Mouse (Mus musculus): ENCODE measurements around the gene Pcbp3. TPM values are rescaled to one million over a fixed set of nuclear protein-coding genes. Genes with fewer than 3 reads are reported as not detected.

Pcbp3 gene
- polyA plus RNA-seq, 1 experiment from 2014 or later: 8.8 TPM

DNA sequence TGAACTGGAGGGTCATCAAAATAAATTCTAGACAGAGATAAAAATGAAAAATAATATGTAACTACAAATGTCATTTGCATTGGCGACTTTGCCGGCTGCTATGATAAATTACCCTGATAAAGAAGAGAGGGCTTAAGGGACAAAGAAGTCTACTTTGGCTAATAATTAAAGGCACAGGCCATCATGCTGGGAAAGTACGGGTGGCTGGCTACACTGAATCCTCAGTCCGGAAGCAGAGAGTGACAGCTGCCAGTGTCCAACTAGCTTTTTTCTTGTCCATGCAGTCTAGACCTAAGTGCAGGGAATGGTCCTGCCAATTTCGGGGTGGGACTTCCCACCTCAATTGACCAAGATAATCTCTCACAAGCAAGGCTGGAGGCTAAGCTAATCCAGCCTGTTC lies 121.1 kb downstream of the Pcbp3 start:
- Histone ChIP-seq H3K4me2 (no peak overlapping the region), H3K4me3 (no peak overlapping the region), H3K9me3 (replicated peaks) (no peaks in the 10 kb centered on the region), H3K4me1 (no peaks in the 10 kb centered on the region), H3K27me3 (replicated peaks) (no peaks in the 10 kb centered on the region), H3K36me3 (no peaks in the 10 kb centered on the region), H3K9ac (no peak overlapping the region), H3K27ac (no peak overlapping the region)
- no peak for ATAC-seq
- WGBS (ENCODE audit: insufficient replicate concordance): 57% methylated on average over 5 of the region's 5 CpGs

DNA sequence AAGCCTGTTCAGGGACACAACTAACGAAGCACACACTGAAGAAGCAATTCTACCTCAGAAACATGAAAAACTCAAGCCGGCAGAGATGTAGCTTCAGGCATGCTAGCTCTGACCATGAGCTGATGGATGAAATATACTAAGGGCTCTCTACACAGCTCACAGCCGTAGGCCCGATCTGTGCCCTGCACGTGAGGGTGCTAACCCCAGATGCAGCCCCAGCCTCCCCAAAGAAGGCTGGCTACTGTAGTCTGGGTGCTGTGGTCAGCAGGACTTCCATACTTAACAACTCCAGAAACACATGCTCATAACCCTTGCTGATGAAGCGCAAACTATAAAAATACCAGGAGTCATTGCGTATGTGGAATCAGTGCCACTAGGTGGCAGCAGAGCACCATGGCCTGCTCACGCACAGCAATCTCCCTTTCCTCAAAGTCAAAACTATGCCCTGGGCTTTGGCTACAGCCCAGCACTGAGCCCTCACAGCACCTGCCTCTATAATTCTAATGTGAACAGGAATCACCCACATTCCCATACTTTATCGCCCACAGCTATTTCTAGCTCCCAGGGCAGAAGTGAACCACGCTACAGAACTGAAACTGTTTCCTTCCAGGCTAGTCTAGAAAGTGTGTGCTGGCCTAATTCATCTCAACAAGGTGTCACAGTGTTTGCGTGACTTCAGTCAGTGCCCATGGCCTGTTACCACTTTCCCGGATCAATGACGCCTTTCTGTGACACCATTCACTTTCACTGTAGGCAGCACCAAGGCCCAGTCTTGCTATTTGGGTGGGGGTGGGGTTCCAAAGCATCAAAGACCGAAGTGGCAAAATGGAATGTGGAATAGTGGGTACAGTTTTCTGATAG lies 126.0 kb downstream of the Pcbp3 start:
- 49% methylated on average over 14 of the region's 14 CpGs for WGBS (ENCODE audit: insufficient replicate concordance)
- Histone ChIP-seq H3K27ac (no peak overlapping the region), H3K4me1 (no peaks in the 10 kb centered on the region), H3K4me3 (no peak overlapping the region), H3K9me3 (replicated peaks) (no peaks in the 10 kb centered on the region), H3K9ac (no peak overlapping the region), H3K4me2 (no peak overlapping the region), H3K36me3 (no peaks in the 10 kb centered on the region), H3K27me3 (replicated peaks) (no peaks in the 10 kb centered on the region)
- ATAC-seq: no peak

DNA sequence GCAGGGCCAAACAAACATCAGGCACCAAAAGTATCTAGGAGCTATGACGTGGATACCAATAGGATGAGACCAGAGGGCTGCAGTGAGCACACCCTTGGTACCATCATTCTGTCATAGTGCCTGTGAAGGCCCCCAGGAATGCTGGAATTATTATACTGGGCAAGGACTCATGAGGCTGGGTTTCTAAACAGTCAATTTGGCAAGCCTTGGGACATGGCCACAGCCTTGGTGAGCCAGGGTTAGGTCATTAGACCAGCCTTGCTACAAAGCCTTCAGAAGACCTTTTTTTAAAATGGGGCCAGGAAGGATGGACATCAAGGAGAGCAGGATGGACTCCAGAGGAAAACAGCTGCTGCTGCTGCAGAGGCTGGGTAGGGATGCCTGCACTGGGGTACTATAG lies 128.8 kb downstream of the Pcbp3 start:
- Histone ChIP-seq H3K9me3 (replicated peaks) (no peaks in the 10 kb centered on the region), H3K36me3 (no peaks in the 10 kb centered on the region), H3K27ac (no peak overlapping the region), H3K9ac (no peak overlapping the region), H3K4me1 (no peaks in the 10 kb centered on the region), H3K4me2 (no peak overlapping the region), H3K27me3 (replicated peaks) (no peaks in the 10 kb centered on the region), H3K4me3 (no peak overlapping the region)
- ATAC-seq: no peak
- 45% methylated on average over 1 of the region's 1 CpGs for WGBS (ENCODE audit: insufficient replicate concordance)

DNA sequence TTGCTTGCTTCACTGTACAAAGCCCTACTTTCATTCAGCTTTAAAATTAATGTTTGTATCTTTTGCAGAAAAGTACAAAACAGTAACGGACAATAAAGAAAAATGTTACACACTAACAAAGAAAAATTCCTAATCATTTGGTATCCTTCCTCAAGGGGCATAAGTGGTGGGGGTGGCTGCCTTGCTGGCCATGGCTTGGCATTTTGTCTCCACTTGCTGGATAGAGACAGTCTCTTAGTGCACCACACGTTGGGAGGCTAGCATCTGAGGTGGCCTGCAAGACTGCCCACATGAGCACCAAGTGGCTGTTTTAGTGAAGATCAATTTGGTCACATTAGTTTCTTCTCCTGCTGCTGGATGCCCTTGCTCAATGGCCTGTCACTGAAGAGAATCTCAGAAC lies 129.8 kb downstream of the Pcbp3 start:
- Histone ChIP-seq H3K9me3 (replicated peaks) (no peaks in the 10 kb centered on the region), H3K4me1 (no peaks in the 10 kb centered on the region), H3K4me3 (no peak overlapping the region), H3K36me3 (no peaks in the 10 kb centered on the region), H3K4me2 (no peak overlapping the region), H3K27me3 (replicated peaks) (no peaks in the 10 kb centered on the region), H3K27ac (no peak overlapping the region), H3K9ac (no peak overlapping the region)
- no peak for ATAC-seq
- 64% methylated on average over 2 of the region's 2 CpGs for WGBS (ENCODE audit: insufficient replicate concordance)

DNA sequence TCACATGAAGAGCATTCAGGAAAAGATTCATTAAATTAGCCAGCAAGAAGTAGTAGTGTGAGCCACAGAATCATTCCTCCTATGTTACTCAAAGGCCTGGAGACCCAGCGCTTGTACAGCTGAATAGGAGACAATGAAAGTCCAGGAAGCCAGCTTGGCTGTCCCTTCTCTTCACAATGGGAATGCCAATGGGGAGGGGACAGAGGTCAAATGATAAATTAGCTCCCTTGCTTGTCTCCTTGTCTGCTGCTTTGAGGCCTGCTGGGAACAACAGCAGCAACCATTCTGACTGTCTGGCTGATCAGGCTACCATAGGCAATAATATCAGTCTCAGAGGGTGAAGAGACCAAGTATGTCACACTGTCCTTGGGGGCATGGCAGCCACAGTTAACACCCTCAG lies 130.5 kb downstream of the Pcbp3 start:
- Histone ChIP-seq H3K4me1 (no peaks in the 10 kb centered on the region), H3K4me3 (no peak overlapping the region), H3K9ac (no peak overlapping the region), H3K27me3 (replicated peaks) (no peaks in the 10 kb centered on the region), H3K36me3 (no peaks in the 10 kb centered on the region), H3K27ac (no peak overlapping the region), H3K9me3 (replicated peaks) (no peaks in the 10 kb centered on the region), H3K4me2 (no peak overlapping the region)
- 61% methylated on average over 1 of the region's 1 CpGs for WGBS (ENCODE audit: insufficient replicate concordance)
- ATAC-seq: no peak

DNA sequence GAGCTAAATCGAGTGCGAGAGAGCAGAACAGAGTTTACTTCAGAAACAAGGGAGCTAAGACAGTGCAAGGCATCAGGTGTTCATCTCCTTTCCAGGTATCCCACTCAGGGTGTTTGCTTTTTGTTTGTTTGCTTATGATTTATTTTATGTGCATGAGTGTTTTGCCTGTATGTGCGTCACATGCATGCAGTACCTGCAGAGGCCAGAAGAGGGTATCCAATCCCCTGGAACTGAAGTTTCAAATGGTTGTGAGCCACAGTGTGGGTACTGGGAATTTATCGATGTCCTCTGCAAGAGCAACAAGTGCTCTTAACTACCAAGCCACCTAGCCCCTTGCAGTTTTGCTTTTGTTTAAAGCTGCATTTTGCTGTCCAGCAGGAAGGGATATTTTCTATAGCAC lies 132.8 kb downstream of the Pcbp3 start:
- no peak for ATAC-seq
- Histone ChIP-seq H3K9me3 (replicated peaks) (no peaks in the 10 kb centered on the region), H3K27me3 (replicated peaks) (no peaks in the 10 kb centered on the region), H3K9ac (no peak overlapping the region), H3K4me1 (no peaks in the 10 kb centered on the region), H3K4me3 (no peak overlapping the region), H3K27ac (no peak overlapping the region), H3K4me2 (no peak overlapping the region), H3K36me3 (no peaks in the 10 kb centered on the region)
- 83% methylated on average over 4 of the region's 4 CpGs for WGBS (ENCODE audit: insufficient replicate concordance)

DNA sequence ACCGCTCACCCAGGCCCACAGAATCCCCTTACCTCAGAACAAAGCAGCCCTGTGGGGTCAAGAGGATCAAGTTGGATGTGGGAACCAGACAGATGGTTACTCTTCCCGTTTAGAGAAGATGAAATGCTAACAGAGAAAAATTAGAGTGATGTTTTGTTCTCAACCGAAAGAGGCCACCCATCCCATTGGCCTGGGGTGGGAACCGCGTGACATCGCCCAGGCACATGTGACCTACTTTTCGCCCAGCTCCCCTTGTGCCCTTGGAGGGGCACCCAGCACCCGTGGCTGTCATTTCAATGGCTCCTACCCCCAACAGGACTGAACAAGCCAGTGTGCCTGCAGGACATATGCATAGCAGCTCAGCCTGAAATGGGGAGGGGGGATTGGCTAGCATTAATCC lies 139.0 kb downstream of the Pcbp3 start:
- Histone ChIP-seq H3K27ac (no peak overlapping the region), H3K9me3 (replicated peaks) (no peaks in the 10 kb centered on the region)

DNA sequence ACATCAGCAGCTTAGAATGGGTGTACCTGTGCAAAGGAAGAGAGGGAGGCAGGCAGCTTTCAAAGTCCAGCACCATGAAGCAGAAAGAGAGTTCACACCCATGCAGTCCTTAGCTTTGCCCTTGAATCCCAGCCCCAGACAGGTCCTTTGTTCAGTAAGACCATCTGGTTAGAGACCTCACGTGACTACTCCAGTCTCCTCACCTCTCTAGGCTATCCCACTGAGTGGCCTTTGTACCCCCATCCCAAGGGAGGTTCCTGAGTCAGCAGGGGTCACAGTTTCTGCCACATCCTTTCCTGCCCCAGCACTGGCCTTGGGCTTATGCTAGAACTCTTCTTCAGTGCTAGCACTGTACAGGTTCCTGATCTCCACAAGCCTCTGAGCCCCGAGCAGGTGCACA lies 142.4 kb downstream of the Pcbp3 start:
- no peak overlapping the region for H3K4me3 ChIP-seq
- H3K9me3 ChIP-seq (replicated peaks): no peaks in the 10 kb centered on the region
- 45% methylated on average over 2 of the region's 2 CpGs for WGBS (ENCODE audit: insufficient replicate concordance)
- H3K27ac ChIP-seq: no peak overlapping the region
- ATAC-seq: no peak
- H3K4me2 ChIP-seq: no peak overlapping the region
- no peaks in the 10 kb centered on the region for H3K36me3 ChIP-seq
- no peaks in the 10 kb centered on the region for H3K4me1 ChIP-seq
- no peak overlapping the region for H3K9ac ChIP-seq
- no peaks in the 10 kb centered on the region for H3K27me3 ChIP-seq (replicated peaks)

More for the DNA sequence above, 139.0 kb downstream of the Pcbp3 start:
- no peak overlapping the region for H3K4me3 ChIP-seq
- no peaks in the 10 kb centered on the region for H3K4me1 ChIP-seq
- no peaks in the 10 kb centered on the region for H3K36me3 ChIP-seq
- no peak overlapping the region for H3K4me2 ChIP-seq
- H3K9ac ChIP-seq: no peak overlapping the region
- no peak for ATAC-seq
- 78% methylated on average over 8 of the region's 8 CpGs for WGBS (ENCODE audit: insufficient replicate concordance)
- H3K27me3 ChIP-seq (replicated peaks): no peaks in the 10 kb centered on the region

DNA sequence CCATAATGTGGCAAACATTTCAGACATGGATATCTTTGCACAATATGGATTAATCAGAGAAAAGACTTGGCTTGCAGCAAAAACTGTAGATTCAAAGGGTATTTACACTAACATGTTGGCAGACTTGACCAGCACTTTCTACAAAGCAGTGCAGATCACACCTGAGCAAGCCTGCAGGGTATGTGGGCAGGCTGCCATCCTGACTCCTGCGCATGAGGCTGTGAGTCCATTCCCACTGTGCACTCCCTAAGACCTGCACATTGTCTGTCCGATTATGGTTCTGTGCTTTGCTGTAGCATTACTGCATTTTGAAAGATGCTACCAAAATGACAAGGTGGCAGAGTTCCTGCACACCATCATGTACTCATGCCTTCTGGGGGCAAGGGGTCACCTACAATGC lies 143.3 kb downstream of the Pcbp3 start:
- Histone ChIP-seq H3K4me3 (no peak overlapping the region), H3K36me3 (no peaks in the 10 kb centered on the region), H3K4me2 (no peak overlapping the region), H3K9ac (no peak overlapping the region), H3K27ac (no peak overlapping the region), H3K9me3 (replicated peaks) (no peaks in the 10 kb centered on the region), H3K27me3 (replicated peaks) (no peaks in the 10 kb centered on the region), H3K4me1 (no peaks in the 10 kb centered on the region)
- no peak for ATAC-seq
- 71% methylated on average over 2 of the region's 2 CpGs for WGBS (ENCODE audit: insufficient replicate concordance)

DNA sequence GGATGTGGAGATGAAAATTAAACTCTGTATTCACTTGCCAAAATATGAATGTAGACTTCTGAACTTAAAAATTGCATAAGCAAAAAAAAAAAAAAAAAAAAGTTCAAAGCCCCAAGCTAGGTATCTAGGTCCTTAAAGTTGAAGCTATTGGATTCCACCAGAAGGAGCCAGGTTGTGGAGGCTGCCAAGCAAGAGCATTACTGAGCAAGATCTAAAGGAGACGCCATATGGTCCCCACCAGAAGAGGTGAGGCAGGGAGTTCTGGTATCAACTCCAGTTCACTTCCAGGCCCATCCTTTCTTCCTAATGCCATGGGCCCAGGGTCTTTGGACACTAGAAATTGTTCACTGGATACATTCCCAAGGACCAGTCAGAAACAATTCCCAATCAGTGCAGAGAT lies 144.8 kb downstream of the Pcbp3 start:
- ATAC-seq: no peak
- H3K4me2 ChIP-seq: no peak overlapping the region
- no peaks in the 10 kb centered on the region for H3K4me1 ChIP-seq

DNA sequence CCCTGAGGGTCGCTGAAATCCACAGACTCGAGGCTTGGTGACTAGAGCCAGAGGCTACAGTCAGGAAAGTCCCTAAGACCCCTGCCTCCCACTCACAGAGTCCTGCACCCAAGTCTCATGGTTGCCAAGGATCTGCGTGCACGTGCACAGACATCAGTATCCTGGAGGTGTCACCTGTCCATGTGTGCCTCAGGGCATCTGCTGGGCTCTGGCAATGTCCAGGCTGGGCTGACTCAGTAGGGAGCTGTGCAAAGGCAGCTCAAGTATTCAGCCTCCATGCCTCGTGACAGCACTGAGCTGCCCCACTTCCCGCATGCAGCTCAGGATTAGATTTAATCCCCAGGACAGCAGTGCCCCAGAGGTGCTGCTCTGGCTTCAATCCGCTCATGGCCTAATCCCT lies 145.3 kb downstream of the Pcbp3 start:
- H3K4me2 ChIP-seq: no peak overlapping the region
- H3K4me1 ChIP-seq: no peaks in the 10 kb centered on the region
- WGBS (ENCODE audit: insufficient replicate concordance): 50% methylated on average over 7 of the region's 7 CpGs
- no peak overlapping the region for H3K4me3 ChIP-seq
- H3K9me3 ChIP-seq (replicated peaks): no peaks in the 10 kb centered on the region
- H3K27me3 ChIP-seq (replicated peaks): no peaks in the 10 kb centered on the region
- no peak for ATAC-seq
- H3K36me3 ChIP-seq: no peaks in the 10 kb centered on the region
- no peak overlapping the region for H3K9ac ChIP-seq
- H3K27ac ChIP-seq: no peak overlapping the region

More for the DNA sequence above, 144.8 kb downstream of the Pcbp3 start:
- no peaks in the 10 kb centered on the region for H3K36me3 ChIP-seq
- H3K9me3 ChIP-seq (replicated peaks): no peaks in the 10 kb centered on the region
- H3K9ac ChIP-seq: no peak overlapping the region
- H3K4me3 ChIP-seq: no peak overlapping the region
- no peak overlapping the region for H3K27ac ChIP-seq
- WGBS (ENCODE audit: insufficient replicate concordance): 88% methylated on average over 1 of the region's 1 CpGs
- no peaks in the 10 kb centered on the region for H3K27me3 ChIP-seq (replicated peaks)

DNA sequence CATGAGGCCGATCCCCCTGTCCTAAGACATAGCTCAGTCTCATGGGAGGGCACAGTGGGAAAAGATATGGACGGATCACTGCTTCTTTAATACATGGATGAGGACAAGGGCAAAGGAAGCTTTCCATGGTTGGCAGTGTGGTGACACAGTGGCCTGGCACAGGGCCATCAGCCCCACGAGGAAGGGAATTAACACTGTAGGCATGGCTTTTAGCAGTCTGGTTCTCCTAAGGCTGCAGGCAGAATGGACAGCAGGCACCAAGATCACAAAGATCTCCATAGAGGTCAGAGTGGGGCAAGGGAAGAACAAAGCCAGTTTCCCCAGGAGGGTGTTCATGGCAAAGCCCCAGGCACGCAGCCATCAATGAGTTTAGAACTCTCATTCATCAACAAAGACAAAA lies 146.2 kb downstream of the Pcbp3 start:
- Histone ChIP-seq H3K27ac (no peak overlapping the region), H3K36me3 (no peaks in the 10 kb centered on the region), H3K4me3 (no peak overlapping the region), H3K27me3 (replicated peaks) (no peaks in the 10 kb centered on the region), H3K9me3 (replicated peaks) (no peaks in the 10 kb centered on the region), H3K4me2 (no peak overlapping the region), H3K9ac (no peak overlapping the region), H3K4me1 (no peaks in the 10 kb centered on the region)
- no peak for ATAC-seq
- 68% methylated on average over 4 of the region's 4 CpGs for WGBS (ENCODE audit: insufficient replicate concordance)

DNA sequence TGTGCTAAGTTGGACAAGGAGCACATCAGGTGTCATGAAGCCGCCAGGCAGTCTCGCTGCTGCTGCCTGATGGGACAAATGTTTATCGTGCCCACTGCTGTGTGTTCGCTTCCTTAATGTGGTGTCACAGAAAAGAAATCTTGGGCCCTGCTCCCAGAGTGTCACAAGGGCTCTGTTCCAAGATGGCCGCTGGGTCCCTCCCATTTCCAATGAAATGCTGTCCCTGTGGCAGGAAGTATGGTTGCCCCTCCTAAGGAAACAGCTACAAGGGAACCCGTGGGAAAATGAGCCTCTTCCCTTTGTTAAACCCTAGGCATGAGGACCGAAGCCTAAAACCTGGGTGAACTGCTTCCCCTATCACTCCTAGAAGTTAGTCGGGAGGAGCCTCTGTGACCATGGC lies 146.9 kb downstream of the Pcbp3 start:
- H3K9me3 ChIP-seq (replicated peaks): no peaks in the 10 kb centered on the region
- 60% methylated on average over 8 of the region's 8 CpGs for WGBS (ENCODE audit: insufficient replicate concordance)
- no peak overlapping the region for H3K4me3 ChIP-seq
- no peak overlapping the region for H3K4me2 ChIP-seq
- ATAC-seq: no peak
- no peaks in the 10 kb centered on the region for H3K4me1 ChIP-seq
- H3K36me3 ChIP-seq: no peaks in the 10 kb centered on the region
- no peak overlapping the region for H3K9ac ChIP-seq
- no peak overlapping the region for H3K27ac ChIP-seq
- no peaks in the 10 kb centered on the region for H3K27me3 ChIP-seq (replicated peaks)

Data from liver, embryonic 12.5 days (tissue).